Mouse (Mus musculus): ENCODE results near the gene Gm13289.
"Not testable (repeated sequence)": the region's sequence is repeated elsewhere in the genome, so short reads cannot be mapped to it uniquely, and the experiment has no call there.

GRCm38 (mm10) chr4:88780320-88780719 lies 3.6 kb downstream of the Gm13289 start:
- TF ChIP-seq CTCF (IDR thresholded peaks at IDR 0.05; ENCODE audit: borderline replicate concordance, insufficient read depth, low read depth, low read length); POLR2A (IDR thresholded peaks at IDR 0.05; ENCODE audit: borderline replicate concordance, insufficient read depth, low read length): not testable (repeated sequence)
